Mouse (Mus musculus) ES-Bruce4 (cell line): ENCODE results near the gene Tnk2.

Experiments
- CTCF ChIP-seq: IDR thresholded peaks from one replicate; pipeline ENCODE4 v1.8.1; 2011; ENCODE audit warnings: low read depth, low read length
- EP300 ChIP-seq: IDR thresholded peaks from 2 replicates; pipeline ENCODE4 v1.6.1; 2011; ENCODE audit warnings: low read depth, low read length; ENCODE audit not compliant: insufficient read depth
- POLR2A ChIP-seq: IDR thresholded peaks from one replicate; pipeline ENCODE4 v1.8.1; 2011; ENCODE audit warnings: low read length; ENCODE audit not compliant: insufficient read depth

DNA sequence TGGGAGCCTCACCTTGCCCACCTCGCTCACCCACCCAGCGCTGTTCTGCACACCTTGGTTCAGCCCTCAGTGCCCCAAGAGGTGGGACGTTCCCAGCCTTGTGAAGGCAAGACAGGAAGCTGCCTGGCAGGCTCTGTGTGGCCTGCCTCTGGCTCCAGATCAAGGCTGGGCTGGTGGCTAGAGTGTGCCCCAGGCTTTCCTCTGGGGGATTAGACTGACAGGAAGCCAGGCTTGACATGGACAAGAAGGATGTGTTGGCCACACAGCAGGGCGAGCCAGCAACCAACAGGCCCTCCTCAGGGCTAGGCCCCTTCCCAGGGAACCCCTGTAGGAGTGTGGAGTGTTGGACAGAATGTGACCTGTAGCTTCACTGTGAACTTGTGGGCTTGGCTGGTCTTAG, 39.2 kb downstream of the Tnk2 start:
- TF ChIP-seq EP300: no peak
- no peak for TF ChIP-seq CTCF
- no peak for TF ChIP-seq POLR2A
